Mouse (Mus musculus): ENCODE measurements at regions not wholly inside any gene's neighbourhood (a gene's known extent, or its start where the extent isn't known, plus 50 kb on each side); places are given as distances from the start of the nearest gene placed in this dataset.

DNA sequence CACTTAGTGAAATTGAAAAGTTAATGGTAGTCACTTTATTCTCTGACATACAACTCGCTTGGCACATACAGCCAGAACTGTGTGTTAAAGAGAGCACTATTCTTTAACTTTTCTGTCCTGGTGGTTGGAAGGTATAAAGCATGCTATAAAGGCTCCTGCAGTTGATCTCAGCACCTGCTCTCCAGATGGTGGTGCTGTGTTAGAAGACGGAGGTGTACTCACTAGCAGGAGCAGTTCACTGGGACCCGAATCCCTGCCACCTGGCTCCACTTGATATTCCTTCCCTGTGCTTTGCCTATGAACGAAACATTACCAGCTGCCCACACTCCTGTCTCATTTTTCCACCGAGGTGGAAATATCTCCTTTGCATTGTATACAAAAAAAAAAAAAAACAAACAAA lies 373.2 kb upstream of the Adamts16 start:
- 47% methylated on average over 5 of the region's 5 CpGs for WGBS
- H3K4me1 ChIP-seq (ENCODE audit: insufficient read depth, low read depth, low read length) = no peaks in the 10 kb centered on the region
- DNase-seq (ENCODE audit: low spot score) (no peak), ATAC-seq (no peak)
- no peak overlapping the region for H3K4me3 ChIP-seq (ENCODE audit: low read depth, low read length)
- TF ChIP-seq EP300 (IDR thresholded peaks at IDR 0.05) (no peak), CTCF (IDR thresholded peaks at IDR 0.05) (no peak)
- no peak overlapping the region for H3K4me2 ChIP-seq (replicated peaks; ENCODE audit: low read depth, low read length)
- no peaks in the 10 kb centered on the region for H3K9me3 ChIP-seq (ENCODE audit: low read length)
- H3K36me3 ChIP-seq (ENCODE audit: insufficient read depth, low read length) = no peaks in the 10 kb centered on the region
- H3K27ac ChIP-seq (ENCODE audit: low read length) = no peak overlapping the region
- H3K27me3 ChIP-seq (replicated peaks; ENCODE audit: insufficient read depth, low read length) = no peaks in the 10 kb centered on the region
- H3K9ac ChIP-seq (replicated peaks; ENCODE audit: low read depth) = no peak overlapping the region

- H3K4me3 ChIP-seq (ENCODE audit: low read depth, low read length) = no peak overlapping the region
- H3K4me1 ChIP-seq (ENCODE audit: insufficient read depth, low read depth, low read length) = no peaks in the 10 kb centered on the region
- H3K4me2 ChIP-seq (replicated peaks; ENCODE audit: low read depth, low read length) = no peak overlapping the region
- no peak overlapping the region for H3K9ac ChIP-seq (replicated peaks; ENCODE audit: low read depth)
- DNase-seq (ENCODE audit: low spot score) (no peak), ATAC-seq (no peak)
- WGBS = 65% methylated on average over 4 of the region's 4 CpGs
- H3K27me3 ChIP-seq (replicated peaks; ENCODE audit: insufficient read depth, low read length) = no peaks in the 10 kb centered on the region
- H3K9me3 ChIP-seq (ENCODE audit: low read length) = no peaks in the 10 kb centered on the region
- TF ChIP-seq CTCF (IDR thresholded peaks at IDR 0.05) = no peak
- H3K27ac ChIP-seq (ENCODE audit: low read length) = no peak overlapping the region
- H3K36me3 ChIP-seq (ENCODE audit: insufficient read depth, low read length) = no peaks in the 10 kb centered on the region
Measured at GRCm38 (mm10) chr13:71211363-71211762, 369.8 kb upstream of the Adamts16 start.

GRCm38 (mm10) chr13:71210658-71211251 lies 369.1 kb upstream of the Adamts16 start:
- TF ChIP-seq EP300 (IDR thresholded peaks at IDR 0.05) = no peak
- no peak for TF ChIP-seq CTCF (IDR thresholded peaks at IDR 0.05)
- no peak overlapping the region for H3K9ac ChIP-seq (replicated peaks; ENCODE audit: low read depth)
- ATAC-seq = no peak
- no peaks in the 10 kb centered on the region for H3K9me3 ChIP-seq (ENCODE audit: low read length)
- H3K27ac ChIP-seq (ENCODE audit: low read length) = no peak overlapping the region
- H3K4me1 ChIP-seq (ENCODE audit: insufficient read depth, low read depth, low read length) = no peaks in the 10 kb centered on the region
- WGBS = 40% methylated on average over 7 of the region's 7 CpGs
- no peaks in the 10 kb centered on the region for H3K36me3 ChIP-seq (ENCODE audit: insufficient read depth, low read length)
- H3K4me2 ChIP-seq (replicated peaks; ENCODE audit: low read depth, low read length) = no peak overlapping the region
- H3K27me3 ChIP-seq (replicated peaks; ENCODE audit: insufficient read depth, low read length) = no peaks in the 10 kb centered on the region
- no peak overlapping the region for H3K4me3 ChIP-seq (ENCODE audit: low read depth, low read length)
- DNase-seq (ENCODE audit: low spot score) = no peak

- Histone ChIP-seq H3K9me3 (ENCODE audit: low read length) (no peaks in the 10 kb centered on the region), H3K27ac (ENCODE audit: low read length) (no peak overlapping the region), H3K36me3 (ENCODE audit: insufficient read depth, low read length) (no peaks in the 10 kb centered on the region), H3K4me2 (replicated peaks; ENCODE audit: low read depth, low read length) (no peak overlapping the region), H3K4me1 (ENCODE audit: insufficient read depth, low read depth, low read length) (no peaks in the 10 kb centered on the region), H3K9ac (replicated peaks; ENCODE audit: low read depth) (no peak overlapping the region), H3K4me3 (ENCODE audit: low read depth, low read length) (no peak overlapping the region), H3K27me3 (replicated peaks; ENCODE audit: insufficient read depth, low read length) (no peaks in the 10 kb centered on the region)
- no peak for DNase-seq (ENCODE audit: low spot score)
- TF ChIP-seq CTCF (IDR thresholded peaks at IDR 0.05) = no peak
- TF ChIP-seq EP300 (IDR thresholded peaks at IDR 0.05) = no peak
- ATAC-seq = no peak
- WGBS = 11% methylated on average over 3 of the region's 3 CpGs
Measured at GRCm38 (mm10) chr13:71205708-71206107, 364.1 kb upstream of the Adamts16 start.

GRCm38 (mm10) chr13:71200656-71201055 lies 359.0 kb upstream of the Adamts16 start:
- H3K9ac ChIP-seq (replicated peaks; ENCODE audit: low read depth) = no peak overlapping the region
- WGBS = 56% methylated on average over 3 of the region's 3 CpGs
- H3K27me3 ChIP-seq (replicated peaks; ENCODE audit: insufficient read depth, low read length) = no peaks in the 10 kb centered on the region
- H3K36me3 ChIP-seq (ENCODE audit: insufficient read depth, low read length) = no peaks in the 10 kb centered on the region
- H3K4me2 ChIP-seq (replicated peaks; ENCODE audit: low read depth, low read length) = no peak overlapping the region
- no peak for ATAC-seq
- H3K9me3 ChIP-seq (ENCODE audit: low read length) = no peaks in the 10 kb centered on the region
- no peak overlapping the region for H3K4me3 ChIP-seq (ENCODE audit: low read depth, low read length)
- no peaks in the 10 kb centered on the region for H3K4me1 ChIP-seq (ENCODE audit: insufficient read depth, low read depth, low read length)
- TF ChIP-seq EP300 (IDR thresholded peaks at IDR 0.05) = no peak
- no peak for TF ChIP-seq CTCF (IDR thresholded peaks at IDR 0.05)
- no peak for DNase-seq (ENCODE audit: low spot score)
- H3K27ac ChIP-seq (ENCODE audit: low read length) = no peak overlapping the region

DNA sequence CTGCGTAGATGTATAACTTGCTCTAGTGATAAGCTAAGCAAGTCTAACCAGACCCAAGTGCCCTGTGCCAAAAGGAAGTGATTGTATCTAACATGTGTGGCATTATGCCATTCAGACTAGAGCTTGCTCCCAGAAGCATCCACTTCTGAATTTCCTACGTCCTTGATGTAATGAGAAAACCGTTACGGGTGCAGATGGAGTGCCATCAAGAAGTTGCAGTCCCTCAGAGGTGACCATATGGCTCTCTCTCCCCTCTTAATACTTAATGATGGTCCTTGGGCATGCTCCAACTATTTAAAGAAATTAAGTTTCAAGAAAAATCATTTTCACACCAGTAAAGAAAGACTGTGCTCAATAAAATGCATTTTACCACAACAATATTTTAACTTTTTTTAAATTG lies 354.1 kb upstream of the Adamts16 start:
- Histone ChIP-seq H3K4me2 (replicated peaks; ENCODE audit: low read depth, low read length) (no peak overlapping the region), H3K9ac (replicated peaks; ENCODE audit: low read depth) (no peak overlapping the region), H3K4me1 (ENCODE audit: insufficient read depth, low read depth, low read length) (no peaks in the 10 kb centered on the region), H3K9me3 (ENCODE audit: low read length) (no peaks in the 10 kb centered on the region), H3K27ac (ENCODE audit: low read length) (no peak overlapping the region), H3K4me3 (ENCODE audit: low read depth, low read length) (no peak overlapping the region), H3K27me3 (replicated peaks; ENCODE audit: insufficient read depth, low read length) (no peaks in the 10 kb centered on the region), H3K36me3 (ENCODE audit: insufficient read depth, low read length) (no peaks in the 10 kb centered on the region)
- DNase-seq (ENCODE audit: low spot score) (no peak), ATAC-seq (no peak)
- TF ChIP-seq EP300 (IDR thresholded peaks at IDR 0.05) = no peak
- TF ChIP-seq CTCF (IDR thresholded peaks at IDR 0.05) = no peak
- 65% methylated on average over 4 of the region's 4 CpGs for WGBS

DNA sequence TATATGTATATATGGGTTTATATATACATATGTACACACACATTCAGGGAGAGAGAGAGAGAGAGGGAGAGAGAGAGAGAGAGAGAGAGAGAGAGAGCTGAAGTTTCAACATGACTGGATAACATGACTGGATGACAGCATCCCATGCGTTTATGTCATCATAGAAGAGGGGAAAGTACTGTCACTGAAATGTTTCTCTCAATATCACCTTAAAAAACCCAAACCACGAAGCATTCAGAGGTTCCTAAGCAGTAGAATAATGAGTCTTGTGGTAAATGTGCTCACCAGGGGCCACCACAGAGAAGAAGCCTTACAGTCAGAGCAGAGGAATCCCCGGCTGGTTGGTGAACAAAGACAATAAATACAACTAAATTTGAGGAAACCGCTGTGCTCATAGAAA lies 342.9 kb upstream of the Adamts16 start:
- H3K4me3 ChIP-seq (ENCODE audit: low read depth, low read length) = no peak overlapping the region
- H3K4me2 ChIP-seq (replicated peaks; ENCODE audit: low read depth, low read length) = no peak overlapping the region
- no peaks in the 10 kb centered on the region for H3K27me3 ChIP-seq (replicated peaks; ENCODE audit: insufficient read depth, low read length)
- no peak for ATAC-seq
- TF ChIP-seq CTCF (IDR thresholded peaks at IDR 0.05) = no peak
- TF ChIP-seq EP300 (IDR thresholded peaks at IDR 0.05) = no peak
- H3K36me3 ChIP-seq (ENCODE audit: insufficient read depth, low read length) = no peaks in the 10 kb centered on the region
- no peaks in the 10 kb centered on the region for H3K9me3 ChIP-seq (ENCODE audit: low read length)
- no peak for DNase-seq (ENCODE audit: low spot score)
- no peaks in the 10 kb centered on the region for H3K4me1 ChIP-seq (ENCODE audit: insufficient read depth, low read depth, low read length)
- 69% methylated on average over 4 of the region's 4 CpGs for WGBS
- H3K27ac ChIP-seq (ENCODE audit: low read length) = no peak overlapping the region
- H3K9ac ChIP-seq (replicated peaks; ENCODE audit: low read depth) = no peak overlapping the region
